Mouse (Mus musculus) bone marrow, adult 2 months (tissue): ENCODE data around the gene Map2k6.

Experiments
- CTCF ChIP-seq: fragments of 200-500 bp; IDR thresholded peaks from 2 replicates; pipeline ENCODE4 v1.5.1; 2011; ENCODE audit warnings: low read length, control low read depth; ENCODE audit not compliant: control insufficient read depth, insufficient read depth
- POLR2A ChIP-seq: fragments of 200-500 bp; IDR thresholded peaks from 2 replicates; pipeline ENCODE4 v1.6.1; 2011; ENCODE audit warnings: low read depth, mild to moderate bottlenecking, control low read depth, low read length, borderline replicate concordance; ENCODE audit not compliant: control insufficient read depth

DNA sequence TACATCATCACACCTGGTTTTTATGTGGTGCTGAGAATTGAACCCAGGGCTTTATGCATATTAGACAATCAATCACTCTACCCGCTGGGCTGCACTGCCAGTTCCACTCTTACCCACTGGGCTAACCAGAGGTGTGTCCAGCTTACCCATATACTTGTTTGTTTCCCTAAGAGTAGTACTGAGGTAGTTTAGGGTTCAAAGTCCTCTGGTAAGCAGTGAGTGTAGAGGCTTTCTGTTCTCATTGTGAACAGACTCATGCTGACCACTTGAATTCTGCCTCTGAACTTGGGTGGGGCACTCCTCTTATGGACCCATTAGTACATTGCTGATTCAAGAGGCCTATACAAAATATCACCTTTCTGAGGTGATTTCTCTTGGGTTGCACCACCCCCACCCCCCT is 119.7 kb downstream of the Map2k6 start:
- no peak for TF ChIP-seq CTCF
- no peak for TF ChIP-seq POLR2A
